Mouse (Mus musculus) forebrain, embryonic 11.5 days (tissue): ENCODE results near the gene Adam12. TPM values are rescaled to one million over a fixed set of nuclear protein-coding genes. Genes with fewer than 3 reads are reported as not detected.
A peak's percentile ranks its signal among the peaks of the same experiment; 100 is the strongest.

Source experiments
- ATAC-seq: fragments of 200-750 bp; cut with Nextera tagmentation; replicated peaks from 2 replicates; pipeline ENCODE4 v1.8.0; 2017; ENCODE audit warnings: moderate TSS enrichment; ENCODE audit not compliant: low FRiP score
- DNase-seq: peaks from one replicate; pipeline ENCODE4 v3.0.0-alpha.2; 2017; ENCODE audit warnings: low spot score
- H3K27ac ChIP-seq: fragments of 300-500 bp; sonication (generic); 2 replicates; pipeline ENCODE4 v1.5.1; 2014; ENCODE audit warnings: low read depth, low read length
- H3K27me3 ChIP-seq: fragments of 300-500 bp; sonication (generic); 2 replicates; pipeline ENCODE4 v1.6.1; 2014; ENCODE audit warnings: mild to moderate bottlenecking, low read length, mixed read lengths; ENCODE audit not compliant: control insufficient read depth, insufficient read depth
- H3K36me3 ChIP-seq: fragments of 300-500 bp; sonication (generic); 2 replicates; pipeline ENCODE4 v1.6.1; 2014; ENCODE audit warnings: mild to moderate bottlenecking, low read length, moderate library complexity, mixed read lengths; ENCODE audit not compliant: control insufficient read depth, insufficient read depth
- H3K4me1 ChIP-seq: fragments of 300-500 bp; sonication (generic); replicated peaks from 2 replicates; pipeline ENCODE4 v1.6.1; 2014; ENCODE audit warnings: low read length, mixed read lengths; ENCODE audit not compliant: control insufficient read depth, insufficient read depth
- H3K4me2 ChIP-seq: fragments of 300-500 bp; sonication (generic); 2 replicates; pipeline ENCODE4 v1.6.1; 2014; ENCODE audit warnings: low read depth, mild to moderate bottlenecking, low read length, moderate library complexity, mixed read lengths; ENCODE audit not compliant: severe bottlenecking
- H3K4me3 ChIP-seq: fragments of 300-500 bp; sonication (generic); 2 replicates; pipeline ENCODE4 v1.5.1; 2014; ENCODE audit warnings: low read depth, low read length
- H3K9ac ChIP-seq: fragments of 300-500 bp; sonication (generic); 2 replicates; pipeline ENCODE4 v1.6.1; 2014; ENCODE audit warnings: low read length
- H3K9me3 ChIP-seq: fragments of 300-500 bp; sonication (generic); 2 replicates; pipeline ENCODE4 v1.6.1; 2016; ENCODE audit warnings: low read length, mixed read lengths; ENCODE audit not compliant: control insufficient read depth
- WGBS: fragments of 180-500 bp; shearing (Covaris S2); extraction: QIAGEN DNeasy Blood & Tissue Kit; methylation state at CpG from one replicate; pipeline ENCODE4 v1.1.7; 2014; 5-methylcytosine and 5-hydroxymethylcytosine counted together
- polyA plus RNA-seq: library from polyadenylated mRNA; unstranded; fragments of >200 nt; fragmentation: Nextera tagmentation; extraction: Ambion mirVana; gene quantifications from 2 replicates; pipeline ENCODE4 v1.2.1, GENCODE M21; 2014

The Adam12 gene
- polyA plus RNA-seq, 1 experiment from 2014 or later, result 1.6 TPM

DNA sequence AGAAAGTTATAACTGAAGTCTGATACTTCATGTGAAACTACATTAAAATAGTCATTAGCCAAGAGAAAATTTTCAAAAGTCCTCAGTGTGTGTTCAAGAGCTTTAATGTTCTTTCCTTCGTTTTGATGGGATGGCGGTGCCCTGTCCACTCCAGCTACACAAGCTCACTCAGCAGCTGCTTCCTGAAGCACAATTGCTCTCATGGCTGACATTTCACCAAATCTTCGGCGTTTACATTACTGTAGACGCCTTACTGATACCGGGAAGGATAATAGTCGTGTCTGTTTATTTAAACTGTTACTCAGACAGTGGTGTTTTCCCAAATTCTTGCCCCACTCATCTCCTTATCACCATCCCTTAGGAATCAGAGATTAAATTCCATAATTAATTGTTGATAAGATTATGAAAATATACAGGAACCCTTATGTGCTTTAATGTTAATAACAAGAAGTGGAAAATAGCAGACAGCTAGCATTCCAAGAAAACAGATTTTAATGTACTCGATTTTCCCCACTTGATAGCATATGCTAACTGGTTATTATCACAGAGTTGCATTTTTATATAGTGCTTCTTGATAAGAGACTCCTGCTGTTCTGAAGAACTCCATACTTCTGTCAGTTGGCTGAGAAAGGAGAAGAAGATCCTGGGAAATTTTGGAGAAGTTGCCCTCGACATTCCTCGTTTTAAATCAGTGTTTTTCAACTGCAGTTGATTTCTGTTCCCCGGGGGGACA, 160.6 kb downstream of the Adam12 start:
- Histone ChIP-seq H3K4me2 (no peak overlapping the region), H3K9ac (no peak overlapping the region), H3K4me3 (no peak overlapping the region), H3K27ac (no peak overlapping the region), H3K9me3 (no peaks in the 10 kb centered on the region), H3K27me3 (no peaks in the 10 kb centered on the region), H3K36me3 (no peaks in the 10 kb centered on the region), H3K4me1 (no peaks in the 10 kb centered on the region)
- DNase-seq, result no peak
- WGBS, result 85% methylated on average over 11 of the region's 11 CpGs
- ATAC-seq, result no peak

DNA sequence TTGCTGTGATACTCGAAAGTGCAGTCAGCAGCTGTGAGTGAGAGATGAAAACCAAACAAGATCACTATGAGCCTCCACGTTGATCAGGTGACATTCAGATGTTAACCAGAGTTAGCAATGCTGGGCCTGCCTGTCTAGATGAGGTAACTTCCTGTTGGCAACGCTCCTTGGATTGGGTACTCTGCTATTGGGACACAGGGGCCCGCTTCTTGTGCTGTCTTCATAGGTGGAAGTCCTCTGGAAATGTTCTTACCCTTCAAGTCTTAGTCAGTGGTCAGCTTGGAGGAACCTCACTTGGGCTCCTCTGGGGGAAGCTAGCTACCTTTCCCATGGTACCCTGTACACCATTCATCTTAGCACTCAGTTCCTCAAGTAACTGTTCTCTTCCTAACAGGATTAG, 169.3 kb downstream of the Adam12 start:
- Histone ChIP-seq H3K27ac (no peak overlapping the region), H3K4me1 (no peaks in the 10 kb centered on the region), H3K4me2 (no peak overlapping the region), H3K9me3 (no peaks in the 10 kb centered on the region), H3K4me3 (no peak overlapping the region), H3K36me3 (no peaks in the 10 kb centered on the region), H3K27me3 (no peaks in the 10 kb centered on the region), H3K9ac (no peak overlapping the region)
- DNase-seq, result no peak
- WGBS, result 84% methylated on average over 4 of the region's 4 CpGs
- no peak for ATAC-seq

DNA sequence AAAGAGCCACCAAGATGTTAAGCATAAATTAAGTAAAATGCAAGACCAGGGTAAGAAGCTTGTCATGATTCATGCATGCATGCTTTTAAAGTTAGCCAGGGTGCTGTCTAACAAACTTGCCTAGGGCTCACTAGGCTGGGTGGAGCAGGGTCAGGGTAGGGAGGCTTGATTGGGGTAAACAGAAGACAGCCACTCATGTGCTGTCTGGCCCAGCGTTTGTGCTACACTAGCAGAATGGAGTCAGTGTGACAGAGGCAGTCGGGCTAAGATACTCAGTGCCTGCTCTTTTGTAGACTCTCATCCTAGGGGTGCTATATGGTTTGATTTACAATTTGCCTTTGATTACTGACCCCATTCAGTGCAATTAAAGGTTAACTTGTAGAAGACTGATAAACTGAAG, 179.5 kb downstream of the Adam12 start:
- no peaks in the 10 kb centered on the region for H3K27me3 ChIP-seq
- DNase-seq (no peak), ATAC-seq (no peak)
- no peaks in the 10 kb centered on the region for H3K9me3 ChIP-seq
- 67% methylated on average over 2 of the region's 2 CpGs for WGBS
- no peak overlapping the region for H3K4me2 ChIP-seq
- no peak overlapping the region for H3K4me3 ChIP-seq
- no peaks in the 10 kb centered on the region for H3K36me3 ChIP-seq
- H3K4me1 ChIP-seq, result no peaks in the 10 kb centered on the region
- no peak overlapping the region for H3K27ac ChIP-seq
- H3K9ac ChIP-seq, result no peak overlapping the region

DNA sequence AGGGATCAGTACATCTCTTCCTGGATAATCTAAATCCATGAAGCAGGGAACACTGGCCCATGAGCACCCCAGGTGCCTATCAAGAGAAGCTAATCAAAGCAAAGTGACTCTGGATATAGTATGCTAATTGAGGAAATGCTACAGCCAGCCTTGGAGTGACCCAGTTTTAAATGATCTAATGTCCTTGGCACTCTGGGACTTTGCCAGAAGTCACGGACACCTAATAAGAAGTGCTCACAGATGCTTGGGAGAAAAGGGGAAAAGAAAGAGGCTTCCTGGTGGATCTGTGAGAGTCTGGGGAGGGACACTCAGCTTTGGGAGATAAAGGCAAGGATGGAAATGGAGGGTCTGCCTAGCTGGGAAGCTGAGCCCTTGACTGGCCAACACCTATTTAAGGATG, 181.6 kb downstream of the Adam12 start:
- Histone ChIP-seq H3K9me3 (no peaks in the 10 kb centered on the region), H3K27me3 (no peaks in the 10 kb centered on the region), H3K4me2 (no peak overlapping the region), H3K27ac (no peak overlapping the region), H3K4me1 (no peaks in the 10 kb centered on the region), H3K9ac (no peak overlapping the region), H3K4me3 (no peak overlapping the region), H3K36me3 (no peaks in the 10 kb centered on the region)
- 81% methylated on average over 1 of the region's 1 CpGs for WGBS
- DNase-seq (no peak), ATAC-seq (no peak)

DNA sequence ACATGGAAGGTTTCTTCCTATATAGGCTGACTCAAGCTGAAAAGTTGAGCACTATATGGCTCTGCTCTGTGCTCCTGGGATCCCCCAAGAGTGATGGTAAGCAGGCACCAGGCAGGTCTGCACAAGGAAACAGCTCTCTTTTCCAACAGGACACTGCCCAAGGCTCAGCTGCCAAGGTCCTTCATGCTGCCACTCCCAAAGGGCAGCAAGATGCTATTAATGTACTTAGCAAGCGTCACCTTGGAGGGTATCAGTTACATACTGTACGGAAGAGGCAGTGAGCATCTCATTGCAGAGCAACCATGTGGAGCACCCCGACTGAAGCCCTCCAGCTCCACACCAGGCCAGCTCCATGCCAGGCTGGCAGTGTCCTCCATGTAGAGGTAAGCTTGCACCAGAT, 185.6 kb downstream of the Adam12 start:
- no peak for DNase-seq
- no peak overlapping the region for H3K4me3 ChIP-seq
- no peak overlapping the region for H3K4me2 ChIP-seq
- H3K27me3 ChIP-seq, result no peaks in the 10 kb centered on the region
- no peaks in the 10 kb centered on the region for H3K4me1 ChIP-seq
- ATAC-seq, result no peak
- no peak overlapping the region for H3K9ac ChIP-seq
- H3K27ac ChIP-seq, result no peak overlapping the region
- WGBS, result 91% methylated on average over 3 of the region's 3 CpGs
- H3K36me3 ChIP-seq, result no peaks in the 10 kb centered on the region
- H3K9me3 ChIP-seq, result no peaks in the 10 kb centered on the region

DNA sequence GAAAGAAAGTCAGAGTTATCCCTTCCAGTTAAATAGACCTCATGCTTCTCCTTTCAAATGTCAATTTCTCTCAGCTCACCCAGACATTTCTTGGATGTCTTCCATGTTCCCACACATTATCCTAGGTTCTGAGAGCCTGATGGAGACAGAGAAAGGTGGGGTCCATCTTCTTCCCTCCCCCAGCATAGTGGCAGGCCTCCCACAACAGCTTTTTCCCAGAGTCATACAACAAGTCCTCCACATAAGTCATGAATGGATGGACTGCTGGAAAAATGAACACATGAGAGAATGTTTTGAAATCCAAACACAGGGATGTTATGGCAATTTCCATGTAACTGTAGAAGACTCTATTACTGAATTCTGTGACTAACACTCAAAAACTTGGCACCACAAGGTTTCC, 188.4 kb downstream of the Adam12 start:
- no peak overlapping the region for H3K27ac ChIP-seq
- no peak overlapping the region for H3K9ac ChIP-seq
- no peak overlapping the region for H3K4me3 ChIP-seq
- no peaks in the 10 kb centered on the region for H3K4me1 ChIP-seq
- no peak overlapping the region for H3K4me2 ChIP-seq
- no peak for ATAC-seq
- H3K27me3 ChIP-seq, result no peaks in the 10 kb centered on the region
- no peaks in the 10 kb centered on the region for H3K9me3 ChIP-seq
- no peak for DNase-seq
- no peaks in the 10 kb centered on the region for H3K36me3 ChIP-seq

DNA sequence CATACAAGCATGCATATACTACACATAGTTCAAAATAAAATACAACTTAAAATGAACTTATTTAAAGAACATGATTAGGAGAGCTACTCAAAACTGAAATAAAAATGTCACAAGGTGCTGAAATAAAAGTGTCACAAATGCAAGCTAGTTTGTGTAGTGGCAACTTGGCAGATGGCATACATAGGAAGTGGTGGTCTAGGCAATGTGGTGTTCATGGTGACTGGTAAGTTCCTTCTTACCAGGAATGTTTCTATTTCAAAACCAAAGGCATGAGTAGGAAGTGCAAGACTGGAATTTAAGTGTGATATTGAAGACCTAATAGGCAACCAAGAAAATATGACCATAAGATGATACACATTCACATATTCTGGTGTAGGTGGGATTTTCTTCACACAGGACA, 189.3 kb downstream of the Adam12 start:
- no peak overlapping the region for H3K4me3 ChIP-seq
- H3K36me3 ChIP-seq, result no peaks in the 10 kb centered on the region
- no peaks in the 10 kb centered on the region for H3K4me1 ChIP-seq
- no peak overlapping the region for H3K27ac ChIP-seq
- no peaks in the 10 kb centered on the region for H3K9me3 ChIP-seq
- DNase-seq (no peak), ATAC-seq (no peak)
- no peak overlapping the region for H3K9ac ChIP-seq
- no peaks in the 10 kb centered on the region for H3K27me3 ChIP-seq
- H3K4me2 ChIP-seq, result no peak overlapping the region

DNA sequence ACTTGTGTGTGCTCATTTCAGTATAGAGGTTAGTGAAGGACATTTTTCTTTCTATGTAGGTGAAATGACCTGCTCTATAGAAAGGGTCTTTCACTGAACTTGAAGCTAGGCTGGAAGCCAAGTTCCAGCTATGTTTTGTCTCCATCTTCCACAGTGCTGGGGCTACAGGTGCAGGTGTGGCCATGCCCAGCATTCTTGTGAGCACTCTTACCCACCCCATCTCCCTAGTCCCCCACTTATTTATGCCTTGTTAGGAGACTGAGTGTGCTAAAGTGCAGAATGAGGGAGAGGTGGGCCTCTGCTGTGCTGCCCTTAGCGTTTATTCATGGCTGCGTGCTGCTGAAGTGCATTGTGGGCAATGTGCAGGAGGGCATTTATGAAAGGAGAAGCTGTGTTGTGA, 198.0 kb downstream of the Adam12 start:
- no peaks in the 10 kb centered on the region for H3K36me3 ChIP-seq
- no peak overlapping the region for H3K4me3 ChIP-seq
- no peaks in the 10 kb centered on the region for H3K27me3 ChIP-seq
- H3K27ac ChIP-seq, result no peak overlapping the region
- H3K4me1 ChIP-seq, result 0 out of 2 replicates have a peak, but pooled peaks cover 3% of the 10 kb centered on the region
- no peaks in the 10 kb centered on the region for H3K9me3 ChIP-seq
- WGBS, result 87% methylated on average over 2 of the region's 2 CpGs
- no peak overlapping the region for H3K9ac ChIP-seq
- ATAC-seq (no peak), DNase-seq (no peak)
- no peak overlapping the region for H3K4me2 ChIP-seq

DNA sequence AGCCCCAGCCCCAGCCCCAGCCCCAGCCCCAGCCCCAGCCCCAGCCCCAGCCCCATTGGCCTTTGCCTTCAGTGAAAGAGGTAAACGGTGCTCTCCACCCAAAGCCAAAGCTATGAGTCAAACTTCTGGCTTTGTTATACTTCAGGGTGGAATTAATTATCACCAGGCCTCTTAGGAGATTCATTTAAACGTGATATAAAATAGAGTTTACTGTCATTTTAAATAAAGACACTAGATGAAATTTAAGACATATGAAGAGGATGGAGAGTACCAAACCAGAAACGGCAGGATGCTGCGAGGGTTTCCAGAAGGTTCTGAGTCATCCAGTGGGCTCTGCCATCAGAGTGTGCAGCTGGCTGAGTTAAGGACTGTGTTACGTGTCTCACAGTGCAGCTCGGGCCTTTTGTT, 199.0 kb downstream of the Adam12 start:
- Histone ChIP-seq H3K4me3 (no peak overlapping the region), H3K4me2 (no peak overlapping the region), H3K36me3 (no peaks in the 10 kb centered on the region), H3K9ac (no peak overlapping the region), H3K9me3 (no peaks in the 10 kb centered on the region), H3K27me3 (no peaks in the 10 kb centered on the region), H3K4me1 (0 out of 2 replicates have a peak, but pooled peaks cover 3% of the 10 kb centered on the region), H3K27ac (no peak overlapping the region)
- 39% methylated on average over 6 of the region's 6 CpGs for WGBS
- DNase-seq (no peak), ATAC-seq (peak; percentile 60)
